Mouse (Mus musculus) limb, embryonic 10.5 days (tissue): ENCODE data around the gene Fmnl1. TPM values are rescaled to one million over a fixed set of nuclear protein-coding genes. Genes with fewer than 3 reads are reported as not detected.

Experiments used
- DNase-seq: peaks from one replicate; pipeline ENCODE4 v3.0.0-alpha.2; 2017; ENCODE audit warnings: low spot score
- H3K27ac ChIP-seq: fragments of 300-500 bp; sonication (generic); 2 replicates; pipeline ENCODE4 v1.5.1; 2016; ENCODE audit warnings: mild to moderate bottlenecking
- H3K27me3 ChIP-seq: fragments of 300-500 bp; sonication (generic); 2 replicates; pipeline ENCODE4 v1.6.1; 2016; ENCODE audit warnings: low read depth, mild to moderate bottlenecking; ENCODE audit not compliant: poor library complexity, severe bottlenecking
- H3K36me3 ChIP-seq: fragments of 300-500 bp; sonication (generic); 2 replicates; pipeline ENCODE4 v1.6.1; 2016; ENCODE audit warnings: mild to moderate bottlenecking, moderate library complexity
- H3K4me1 ChIP-seq: fragments of 300-500 bp; sonication (generic); 2 replicates; pipeline ENCODE4 v1.6.1; 2016
- H3K4me3 ChIP-seq: fragments of 300-500 bp; sonication (generic); 2 replicates; pipeline ENCODE4 v1.5.1; 2016; ENCODE audit warnings: mild to moderate bottlenecking, moderate library complexity
- H3K9me3 ChIP-seq: fragments of 300-500 bp; sonication (generic); replicated peaks from 2 replicates; pipeline ENCODE4 v1.6.1; 2016; ENCODE audit warnings: mild to moderate bottlenecking
- WGBS: fragments of 180-500 bp; shearing (Covaris S2); methylation state at CpG from one replicate; pipeline ENCODE4 v1.1.7; 2016; 5-methylcytosine and 5-hydroxymethylcytosine counted together
- polyA plus RNA-seq: library from polyadenylated mRNA; unstranded; fragments of >200 nt; fragmentation: Nextera tagmentation; extraction: Ambion mirVana; gene quantifications from 2 replicates; pipeline ENCODE4 v1.2.1, GENCODE M21; 2016

Fmnl1 gene
- polyA plus RNA-seq, 1 experiment from 2014 or later = 0.49 TPM

DNA sequence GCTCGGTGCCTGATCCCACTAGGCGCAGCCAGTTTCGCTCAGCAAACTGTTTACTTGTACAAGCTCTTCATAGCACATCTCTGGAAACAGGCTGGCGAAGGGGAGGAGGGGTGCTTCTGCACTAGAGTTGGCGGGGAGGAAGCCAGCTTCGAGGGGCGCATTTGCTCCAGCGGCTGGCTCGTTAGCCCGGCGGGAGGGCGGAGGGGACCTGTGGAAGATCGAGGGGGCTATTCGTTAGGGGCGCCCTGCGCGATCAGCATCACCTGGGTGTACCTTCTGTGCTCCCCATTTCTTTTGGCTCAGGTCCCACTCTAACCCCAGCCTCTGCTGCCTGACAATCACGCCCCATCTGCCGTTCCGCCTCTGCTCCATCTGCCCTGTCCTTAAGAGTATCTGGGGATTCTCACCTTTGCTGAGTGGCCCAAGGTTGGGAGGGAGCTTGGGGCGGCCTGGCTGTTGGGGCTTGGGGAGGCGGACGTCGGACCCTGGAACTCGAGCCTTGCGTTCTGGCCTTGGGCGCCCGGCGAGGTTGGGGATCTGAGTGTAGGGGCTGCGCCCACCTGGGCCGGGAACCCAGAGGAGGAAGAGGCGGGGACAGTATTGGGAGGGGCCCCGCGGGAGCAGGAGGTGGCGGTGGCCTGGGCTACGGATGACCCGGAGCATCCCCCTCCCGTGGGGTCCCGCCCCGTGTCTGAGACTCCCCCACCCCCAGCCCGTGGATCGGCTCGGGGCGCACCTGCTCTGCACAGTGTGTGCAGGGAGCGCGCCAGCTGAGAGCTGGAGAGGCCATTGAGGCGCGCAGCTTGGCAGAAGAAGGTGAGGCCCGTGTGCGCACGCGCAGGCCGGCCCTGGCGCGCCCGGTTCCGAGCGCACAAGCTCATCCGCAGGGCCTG, 28.2 kb downstream of the Fmnl1 start:
- no peak for DNase-seq
- no peak overlapping the region for H3K27ac ChIP-seq
- WGBS = under 1% methylated on average over 59 of the region's 59 CpGs
- H3K4me3 ChIP-seq = peak overlapping the region; percentile 54
- peaks cover 89% of the 10 kb centered on the region for H3K27me3 ChIP-seq
- H3K9me3 ChIP-seq = no peaks in the 10 kb centered on the region
- H3K4me1 ChIP-seq = peaks cover 17% of the 10 kb centered on the region
- H3K36me3 ChIP-seq = no peaks in the 10 kb centered on the region

DNA sequence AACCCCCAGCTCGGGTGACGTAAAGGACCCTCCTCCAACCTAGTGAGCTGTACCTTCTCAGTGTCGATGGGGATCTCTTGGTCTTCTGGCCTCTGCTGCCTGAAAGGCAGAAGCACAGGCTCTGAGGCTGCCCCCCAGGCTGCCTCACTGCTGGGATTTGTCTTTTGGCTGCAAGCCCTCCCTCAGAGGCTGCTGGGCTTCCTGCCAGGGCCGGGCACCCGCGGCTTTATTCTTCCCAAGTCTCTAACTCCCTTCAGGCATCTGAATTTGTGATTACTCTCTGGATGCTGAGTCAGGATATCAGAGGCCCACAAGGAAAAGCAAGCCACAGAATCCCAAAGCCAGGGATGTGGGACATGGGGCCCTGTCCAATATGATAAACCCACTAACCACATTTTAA, 30.8 kb downstream of the Fmnl1 start:
- 37% methylated on average over 6 of the region's 6 CpGs for WGBS
- Histone ChIP-seq H3K27me3 (peaks cover 64% of the 10 kb centered on the region), H3K4me1 (peaks cover 17% of the 10 kb centered on the region), H3K27ac (no peak overlapping the region), H3K4me3 (no peak overlapping the region), H3K36me3 (no peaks in the 10 kb centered on the region), H3K9me3 (no peaks in the 10 kb centered on the region)
- DNase-seq = no peak

DNA sequence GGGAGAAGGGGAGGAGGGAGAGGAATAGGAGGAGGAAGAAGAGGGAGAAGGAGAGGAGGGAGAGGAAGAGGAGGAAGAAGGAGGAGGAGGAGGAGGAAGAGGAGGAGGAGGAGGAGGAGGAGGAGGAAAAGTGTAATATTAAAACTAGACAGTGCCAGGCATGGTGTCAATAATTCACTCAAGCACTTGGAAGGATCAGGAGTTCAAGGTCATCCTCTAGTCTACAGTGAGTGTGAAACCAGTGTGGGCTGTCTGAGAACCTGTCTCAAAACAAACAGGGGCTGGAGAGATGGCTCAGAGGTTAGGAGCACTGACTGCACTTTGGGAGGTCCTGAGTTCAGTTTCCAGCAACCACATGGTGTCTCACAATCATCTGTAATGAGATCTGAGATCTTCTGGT, 31.5 kb downstream of the Fmnl1 start:
- no peaks in the 10 kb centered on the region for H3K36me3 ChIP-seq
- no peak for DNase-seq
- no peak overlapping the region for H3K4me3 ChIP-seq
- H3K27me3 ChIP-seq = peaks cover 57% of the 10 kb centered on the region
- H3K27ac ChIP-seq = no peak overlapping the region
- H3K9me3 ChIP-seq = no peaks in the 10 kb centered on the region
- H3K4me1 ChIP-seq = peaks cover 17% of the 10 kb centered on the region

DNA sequence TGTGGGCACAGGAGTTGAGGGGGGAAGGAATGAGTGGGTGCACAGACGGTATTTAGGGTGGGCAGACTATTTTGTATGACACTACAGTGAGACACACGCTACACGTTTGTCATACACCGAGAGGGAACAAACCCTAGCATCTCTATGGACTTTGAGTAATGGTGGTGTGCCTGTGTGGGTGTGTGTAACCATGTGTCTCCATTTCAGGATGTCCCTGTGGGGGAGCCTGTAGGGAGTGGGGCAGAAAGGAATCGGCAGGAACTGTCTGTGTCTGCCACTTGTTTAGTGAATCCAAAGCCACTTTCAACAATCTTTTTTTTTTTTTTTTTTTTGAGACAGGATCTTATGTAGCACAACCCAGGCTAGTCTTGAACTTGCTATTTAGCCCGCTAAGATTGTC, 35.3 kb downstream of the Fmnl1 start:
- Histone ChIP-seq H3K27me3 (peaks cover 19% of the 10 kb centered on the region), H3K9me3 (no peaks in the 10 kb centered on the region; the same call in 1 of the 2 replicates), H3K4me1 (no peaks in the 10 kb centered on the region), H3K27ac (no peak overlapping the region), H3K36me3 (no peaks in the 10 kb centered on the region), H3K4me3 (no peak overlapping the region)
- WGBS = 86% methylated on average over 6 of the region's 6 CpGs
- no peak for DNase-seq

DNA sequence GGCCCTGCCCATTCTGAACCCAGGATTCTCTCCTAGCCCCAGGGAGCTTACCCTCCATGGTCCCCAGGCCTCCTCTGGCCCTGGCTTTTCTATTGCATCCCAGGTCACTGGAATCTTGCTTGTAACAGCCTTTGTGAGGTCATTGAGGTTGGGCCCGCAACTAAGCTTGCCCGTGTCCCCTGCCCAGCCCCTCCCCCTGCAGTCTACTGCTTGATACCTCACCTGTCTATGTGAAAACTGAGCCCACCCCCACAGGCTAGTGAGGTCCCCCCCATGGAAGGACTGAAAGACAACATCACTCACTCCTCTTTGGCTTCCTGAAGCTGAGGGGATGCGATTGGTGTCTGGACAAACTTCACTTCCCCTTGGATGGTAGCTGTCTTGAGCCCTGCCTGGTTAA, 37.6 kb downstream of the Fmnl1 start, which contains the start of gene 1700023F06Rik:
Gene 1700023F06Rik (minus strand): TSS at position 101 of the 400 bp plus-strand sequence.
- no peak for DNase-seq
- WGBS = 89% methylated on average over 3 of the region's 3 CpGs
- Histone ChIP-seq H3K4me3 (no peak within 1 kb of the TSS), H3K36me3 (no peaks in the 10 kb centered on the region), H3K4me1 (no peaks in the 10 kb centered on the region), H3K27ac (no peak within 1 kb of the TSS), H3K9me3 (no peaks in the 10 kb centered on the region; the same call in 1 of the 2 replicates), H3K27me3 (no peaks in the 10 kb centered on the region)

DNA sequence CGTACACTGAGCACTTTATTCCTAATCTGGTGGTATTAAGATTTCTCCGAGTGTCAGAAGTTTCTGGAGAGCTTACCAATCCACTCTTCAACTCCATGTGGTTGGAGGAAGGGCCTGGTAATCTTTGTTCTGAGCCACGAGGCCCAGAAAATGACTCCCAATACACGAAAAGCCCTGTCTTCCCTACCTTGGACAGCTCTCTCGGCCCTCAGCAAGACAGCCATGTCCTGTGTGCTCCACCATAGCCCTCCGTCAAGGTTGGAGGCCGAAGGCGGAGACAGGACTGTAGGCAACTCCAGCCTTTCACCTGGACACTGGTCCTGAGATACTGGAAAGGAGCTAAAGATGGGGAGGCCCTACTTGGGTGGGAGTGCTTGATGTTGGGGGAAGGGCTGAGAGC, 39.4 kb downstream of the Fmnl1 start:
- no peaks in the 10 kb centered on the region for H3K4me1 ChIP-seq
- no peak for DNase-seq
- H3K9me3 ChIP-seq = peaks cover 3% of the 10 kb centered on the region; the same call in 1 of the 2 replicates
- WGBS = 68% methylated on average over 8 of the region's 8 CpGs
- peaks cover under 1% of the 10 kb centered on the region; the same call in 1 of the 2 replicates for H3K27me3 ChIP-seq
- H3K4me3 ChIP-seq = no peak overlapping the region
- H3K27ac ChIP-seq = no peak overlapping the region
- no peaks in the 10 kb centered on the region for H3K36me3 ChIP-seq

DNA sequence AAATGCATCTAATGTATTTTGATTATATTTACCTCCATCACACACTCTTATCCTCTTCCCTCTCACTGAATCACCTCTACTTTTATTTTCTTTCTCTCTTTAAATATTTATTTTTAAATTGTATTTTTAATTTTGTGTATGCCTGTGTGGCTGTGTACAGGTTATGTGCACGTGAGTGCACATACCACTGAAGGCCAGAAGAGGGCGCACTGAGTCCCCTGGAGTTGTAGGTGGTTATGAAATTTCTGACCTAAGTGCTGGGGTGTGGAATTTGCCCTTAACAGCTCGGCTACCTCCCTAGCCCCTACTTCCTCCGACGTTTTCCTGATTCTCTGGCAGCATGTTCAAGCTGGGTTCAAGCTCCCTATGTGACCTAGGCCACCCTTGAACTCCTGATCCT, 42.8 kb downstream of the Fmnl1 start:
- no peak overlapping the region for H3K27ac ChIP-seq
- no peaks in the 10 kb centered on the region for H3K36me3 ChIP-seq
- peaks cover 12% of the 10 kb centered on the region for H3K4me1 ChIP-seq
- peaks cover 34% of the 10 kb centered on the region for H3K27me3 ChIP-seq
- H3K9me3 ChIP-seq = peaks cover 3% of the 10 kb centered on the region; the same call in 1 of the 2 replicates
- WGBS = 89% methylated on average over 5 of the region's 5 CpGs
- H3K4me3 ChIP-seq = no peak overlapping the region
- DNase-seq = no peak

DNA sequence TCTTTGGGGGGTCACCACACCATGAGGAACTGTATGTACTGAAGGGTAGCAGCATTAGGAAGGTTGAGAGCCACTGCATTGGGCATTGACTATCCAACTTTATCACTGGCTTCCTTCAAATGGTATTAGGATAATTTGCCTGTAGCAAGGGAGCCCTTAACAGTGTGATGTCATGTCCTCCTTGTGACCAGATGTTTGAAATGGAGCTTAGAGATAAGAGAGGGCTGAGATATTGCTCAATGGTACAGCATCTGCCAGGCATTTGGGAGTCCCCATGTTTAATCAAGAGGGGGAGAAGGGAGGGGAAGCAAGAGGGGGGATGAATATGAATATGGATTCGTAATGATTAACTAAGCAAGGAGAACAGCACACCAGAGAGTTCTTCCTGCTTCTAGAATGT, 44.4 kb downstream of the Fmnl1 start:
- Histone ChIP-seq H3K9me3 (peaks cover 3% of the 10 kb centered on the region; the same call in 1 of the 2 replicates), H3K27me3 (peaks cover 49% of the 10 kb centered on the region), H3K4me3 (no peak overlapping the region), H3K36me3 (peaks cover 10% of the 10 kb centered on the region), H3K27ac (no peak overlapping the region), H3K4me1 (peaks cover 12% of the 10 kb centered on the region)
- 88% methylated on average over 1 of the region's 1 CpGs for WGBS
- DNase-seq = no peak

DNA sequence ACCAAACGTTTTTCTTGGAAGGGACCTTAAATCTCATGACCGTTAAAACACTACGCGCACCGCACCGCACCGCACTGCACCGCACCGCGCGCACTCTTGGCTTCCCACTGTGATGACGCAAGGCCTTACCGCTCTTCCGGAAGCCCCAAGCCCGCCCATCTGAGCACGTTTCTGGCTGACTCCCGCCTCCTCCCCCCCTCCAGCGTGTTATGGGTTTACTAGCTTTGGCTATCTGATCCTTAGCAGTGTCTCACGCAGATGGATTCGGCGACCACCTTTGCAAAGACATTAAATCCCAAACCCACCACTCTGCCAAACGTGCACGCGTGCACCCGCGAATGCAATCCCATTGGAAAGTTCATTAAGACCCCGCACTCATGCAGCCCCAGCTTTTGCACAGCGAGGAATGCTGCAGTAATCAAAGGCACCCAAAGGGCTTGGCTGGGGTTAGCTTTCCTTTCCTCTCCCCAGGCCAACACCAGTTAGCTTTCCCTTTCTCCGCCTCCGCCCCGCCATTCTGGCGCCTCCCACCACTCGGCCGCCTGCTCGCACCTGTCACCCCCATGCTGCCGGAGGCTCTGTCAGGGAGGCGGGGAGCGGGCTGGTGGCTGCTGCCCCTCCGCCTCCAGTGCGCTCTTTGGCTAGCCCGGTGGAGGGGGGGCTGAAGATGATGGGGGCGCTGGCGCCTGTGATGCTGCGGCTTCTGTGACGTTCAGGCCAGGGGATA, 47.0 kb downstream of the Fmnl1 start, which contains the start of gene Spata32:
Gene Spata32 (minus strand): TSS at position 643 of the 727 bp plus-strand sequence.
- H3K27ac ChIP-seq = peak within 1 kb of the TSS; percentile 66
- peak within 1 kb of the TSS; percentile 61 for H3K4me3 ChIP-seq
- WGBS = 2% methylated on average over 45 of the region's 45 CpGs
- DNase-seq = peak; percentile 70
- H3K4me1 ChIP-seq = peaks cover 12% of the 10 kb centered on the region
- H3K9me3 ChIP-seq = peaks cover 3% of the 10 kb centered on the region; the same call in 1 of the 2 replicates
- peaks cover 23% of the 10 kb centered on the region for H3K36me3 ChIP-seq
- peaks cover 51% of the 10 kb centered on the region for H3K27me3 ChIP-seq

DNA sequence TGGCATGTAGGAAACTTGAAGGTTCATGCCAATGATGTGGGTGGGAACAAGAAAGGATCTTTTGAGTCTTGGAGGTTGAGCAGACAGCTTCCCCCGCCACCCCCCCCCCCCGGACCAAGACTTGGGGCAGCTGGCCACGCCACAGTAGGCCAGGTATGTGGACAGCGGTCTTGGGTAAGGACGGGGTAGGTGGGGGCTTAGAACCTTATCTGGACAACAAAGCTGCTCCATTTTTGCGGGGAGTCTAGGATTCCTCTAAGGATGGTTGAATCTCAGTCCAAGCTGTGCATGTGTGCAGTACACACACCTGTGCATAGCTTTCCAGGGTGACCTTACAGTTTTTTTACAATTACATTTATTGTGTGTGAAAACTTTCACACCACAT, 47.6 kb downstream of the Fmnl1 start:
- peaks cover 51% of the 10 kb centered on the region for H3K27me3 ChIP-seq

DNA sequence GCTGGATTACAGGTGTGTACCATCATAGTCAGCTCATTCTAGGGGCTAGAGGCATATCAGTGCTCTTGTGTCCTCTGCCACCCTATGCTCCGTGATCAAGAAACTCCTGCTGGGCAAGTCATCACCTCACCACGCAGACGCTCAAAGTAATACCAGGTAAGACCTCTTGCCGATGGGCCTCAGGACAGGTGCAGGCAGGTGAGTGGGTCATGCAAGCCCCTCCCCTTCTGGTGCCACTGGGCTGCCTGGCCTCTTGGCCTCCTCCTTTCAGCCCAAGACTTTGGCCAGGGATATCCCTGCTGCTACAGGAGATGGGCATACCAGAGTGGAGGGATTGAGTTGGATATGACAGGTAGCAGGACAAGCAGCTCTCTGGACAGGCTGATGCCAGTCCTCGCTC, 48.4 kb downstream of the Fmnl1 start:
- H3K9me3 ChIP-seq = no peaks in the 10 kb centered on the region
- H3K27ac ChIP-seq = no peak overlapping the region
- H3K27me3 ChIP-seq = peaks cover 51% of the 10 kb centered on the region
- H3K4me1 ChIP-seq = peaks cover 16% of the 10 kb centered on the region
- no peak for DNase-seq
- H3K36me3 ChIP-seq = peaks cover 33% of the 10 kb centered on the region
- 85% methylated on average over 5 of the region's 5 CpGs for WGBS
- H3K4me3 ChIP-seq = no peak overlapping the region

More for the DNA sequence above, 47.6 kb downstream of the Fmnl1 start:
- Histone ChIP-seq H3K36me3 (peaks cover 25% of the 10 kb centered on the region), H3K4me1 (peaks cover 12% of the 10 kb centered on the region), H3K27ac (0 out of 2 replicates have a peak overlapping the region, but pooled peaks have one; percentile 66), H3K4me3 (peak overlapping the region; percentile 61), H3K9me3 (peaks cover 3% of the 10 kb centered on the region; the same call in 1 of the 2 replicates)
- WGBS = 25% methylated on average over 6 of the region's 6 CpGs
- no peak for DNase-seq

DNA sequence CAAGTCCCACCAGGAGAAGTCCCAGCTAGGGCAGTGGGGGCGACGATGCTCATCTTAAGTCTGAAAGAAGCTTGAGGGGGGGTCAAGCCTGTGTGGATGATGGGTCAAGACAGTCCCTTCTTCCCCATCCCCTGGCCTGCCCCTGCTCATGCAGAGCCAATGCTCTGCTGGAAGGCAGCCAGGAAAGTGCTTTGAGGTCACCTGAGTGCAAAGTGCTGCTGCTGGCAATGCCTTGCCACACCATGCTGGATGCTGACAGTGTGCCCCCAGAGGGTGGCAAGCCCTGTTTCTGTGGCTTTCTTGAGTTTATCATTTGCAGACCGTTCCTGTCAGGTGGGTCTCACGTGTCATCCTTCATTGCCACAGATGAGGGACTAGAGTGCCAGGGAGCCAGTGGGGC, 49.1 kb downstream of the Fmnl1 start:
- no peaks in the 10 kb centered on the region for H3K9me3 ChIP-seq
- H3K36me3 ChIP-seq = peaks cover 39% of the 10 kb centered on the region
- H3K27ac ChIP-seq = no peak overlapping the region
- WGBS = 86% methylated on average over 4 of the region's 4 CpGs
- H3K4me3 ChIP-seq = no peak overlapping the region
- peaks cover 51% of the 10 kb centered on the region for H3K27me3 ChIP-seq
- H3K4me1 ChIP-seq = peaks cover 22% of the 10 kb centered on the region
- no peak for DNase-seq

DNA sequence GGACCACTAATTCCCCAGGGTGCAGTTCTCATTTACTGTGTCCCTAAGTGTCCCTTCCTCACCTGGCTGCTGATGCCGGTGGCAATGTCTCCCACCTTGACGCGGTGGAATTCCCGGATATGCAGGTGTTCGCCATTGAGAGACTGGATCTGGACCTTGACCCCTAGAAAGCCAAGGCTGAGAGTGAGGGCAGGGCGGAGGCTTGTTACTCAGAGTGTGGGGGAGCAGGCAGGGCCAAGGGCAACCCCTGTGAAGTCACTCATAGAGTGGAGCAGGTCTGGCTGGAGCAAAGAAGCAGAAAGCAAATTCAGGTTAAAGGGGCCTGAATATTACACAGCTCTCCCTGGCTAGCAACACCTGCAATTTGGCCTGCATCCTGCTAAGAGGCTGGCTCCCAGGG, 50.5 kb downstream of the Fmnl1 start:
- Histone ChIP-seq H3K27me3 (peaks cover 39% of the 10 kb centered on the region), H3K4me1 (peaks cover 27% of the 10 kb centered on the region), H3K9me3 (no peaks in the 10 kb centered on the region), H3K4me3 (no peak overlapping the region), H3K27ac (no peak overlapping the region), H3K36me3 (peaks cover 49% of the 10 kb centered on the region)
- no peak for DNase-seq
- 91% methylated on average over 6 of the region's 6 CpGs for WGBS
